Mouse (Mus musculus): ENCODE results near the gene Bricd5. TPM values are rescaled to one million over a fixed set of nuclear protein-coding genes. Genes with fewer than 3 reads are reported as not detected.
A peak's percentile ranks its signal among the peaks of the same experiment; 100 is the strongest.

The Bricd5 gene
- polyA plus RNA-seq, 1 experiment from 2014 or later: not detected

DNA sequence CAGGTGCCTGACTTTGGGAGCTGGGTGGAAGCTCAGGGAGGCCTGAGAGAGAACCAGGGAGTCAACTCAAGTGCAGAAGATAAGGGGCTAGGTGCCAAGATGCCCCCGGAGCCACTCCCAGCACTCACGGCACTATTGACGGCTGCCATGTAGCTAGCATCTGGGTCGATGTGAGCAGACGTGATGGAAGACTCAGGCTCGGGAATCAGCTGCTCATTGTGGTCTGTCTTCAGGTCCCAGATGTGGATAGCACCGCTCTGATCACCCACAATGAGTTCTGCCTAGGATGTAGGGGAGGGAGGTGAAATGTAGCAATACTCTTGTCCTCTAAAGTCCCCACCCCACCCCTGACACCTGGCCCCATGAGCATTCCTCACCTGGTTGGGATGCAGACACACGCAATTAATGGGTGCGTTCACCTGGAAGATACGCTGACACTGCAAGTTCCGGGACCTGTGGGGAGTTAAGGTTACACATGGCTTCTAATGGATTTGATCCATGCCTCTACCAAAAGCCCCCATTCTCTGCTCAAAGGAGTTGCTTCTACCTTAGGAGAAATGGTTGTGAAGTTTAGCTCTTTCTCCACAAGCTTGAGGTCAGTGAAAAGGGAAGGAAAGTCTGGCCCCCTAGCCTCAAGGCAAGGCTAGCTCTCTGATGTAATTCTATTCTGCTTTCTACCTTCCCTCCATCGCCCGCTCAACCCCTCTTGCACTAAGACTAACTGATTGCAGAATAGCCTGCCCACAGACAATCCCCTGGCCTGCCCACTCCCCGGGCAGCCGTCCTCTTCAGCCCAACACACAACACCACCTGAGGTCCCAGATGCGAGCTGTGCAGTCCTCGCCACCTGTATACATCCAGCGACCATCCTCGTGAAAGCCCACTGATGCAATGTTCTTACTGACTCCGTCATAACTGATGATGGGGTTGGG is 3.6 kb downstream of the Bricd5 start:
- Histone ChIP-seq H3K4me1 (replicated peaks) (peaks cover 49% of the 10 kb centered on the region), H3K4me2 (peak overlapping the region; percentile 80), H3K27ac (replicated peaks) (peak overlapping the region; percentile 95), H3K36me3 (replicated peaks) (peaks cover 59% of the 10 kb centered on the region), H3K9me3 (replicated peaks) (no peaks in the 10 kb centered on the region), H3K4me3 (replicated peaks) (peak overlapping the region; percentile 93), H3K27me3 (no peaks in the 10 kb centered on the region), H3K9ac (peak overlapping the region; percentile 84; the same call in 1 of the 2 replicates)
- 79% methylated on average over 20 of the region's 20 CpGs for WGBS (ENCODE audit: insufficient replicate concordance)
- ATAC-seq (ENCODE audit: insufficient read depth): no peak

DNA sequence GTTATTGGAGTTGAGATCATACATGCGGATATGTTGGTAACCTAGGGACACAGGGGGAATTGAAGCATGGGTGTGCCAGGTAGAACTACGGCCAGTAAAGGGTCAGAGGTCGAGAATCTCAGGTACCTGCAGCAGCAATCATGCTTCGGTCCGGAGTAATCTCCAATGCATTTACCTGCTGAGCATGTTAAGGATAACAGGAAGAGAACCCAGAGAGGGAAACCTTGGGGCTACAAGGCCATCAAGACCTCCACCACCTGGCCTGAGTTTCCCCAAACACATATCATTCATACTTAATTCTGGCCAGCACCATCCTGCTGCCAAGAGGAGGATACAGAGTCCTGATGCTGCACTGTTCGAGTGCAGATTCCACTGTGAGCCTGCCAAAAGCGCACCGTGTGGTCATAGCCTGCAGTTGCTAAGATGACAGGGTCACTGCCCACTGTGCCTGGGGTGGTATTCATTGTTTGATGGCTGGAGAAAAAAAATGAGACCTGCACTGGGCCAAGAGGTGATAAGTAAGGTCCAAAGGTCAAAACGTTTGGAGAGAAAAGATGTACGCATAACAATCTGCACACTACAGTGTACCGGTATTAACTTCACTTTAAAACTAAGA is 4.4 kb downstream of the Bricd5 start:
- peak overlapping the region; percentile 80 for H3K4me2 ChIP-seq
- H3K36me3 ChIP-seq (replicated peaks): peaks cover 51% of the 10 kb centered on the region
- ATAC-seq (ENCODE audit: insufficient read depth): no peak
- 45% methylated on average over 11 of the region's 11 CpGs for WGBS (ENCODE audit: insufficient replicate concordance)
- peak overlapping the region; percentile 84 for H3K9ac ChIP-seq
- no peaks in the 10 kb centered on the region for H3K27me3 ChIP-seq
- no peaks in the 10 kb centered on the region for H3K9me3 ChIP-seq (replicated peaks)
- H3K27ac ChIP-seq (replicated peaks): peak overlapping the region; percentile 95
- peak overlapping the region; percentile 93 for H3K4me3 ChIP-seq (replicated peaks)
- H3K4me1 ChIP-seq (replicated peaks): peaks cover 41% of the 10 kb centered on the region

- H3K36me3 ChIP-seq (replicated peaks): peaks cover 44% of the 10 kb centered on the region
- H3K4me1 ChIP-seq (replicated peaks): peaks cover 35% of the 10 kb centered on the region
- under 1% methylated on average over 48 of the region's 48 CpGs for WGBS (ENCODE audit: insufficient replicate concordance)
- H3K27ac ChIP-seq (replicated peaks): peak within 1 kb of the TSS; percentile 95
- peak; percentile 94 for ATAC-seq (ENCODE audit: insufficient read depth)
- H3K4me3 ChIP-seq (replicated peaks): peak within 1 kb of the TSS; percentile 93
- H3K27me3 ChIP-seq: 0 out of 2 replicates have a peak, but pooled peaks cover 3% of the 10 kb centered on the region
- H3K4me2 ChIP-seq: peak within 1 kb of the TSS; percentile 80
- H3K9ac ChIP-seq: peak within 1 kb of the TSS; percentile 84
- H3K9me3 ChIP-seq (replicated peaks): no peaks in the 10 kb centered on the region
Measured at GRCm38 (mm10) chr17:24478663-24479380, 5.1 kb downstream of the Bricd5 start, which contains the start of gene Mlst8. Mlst8 (minus strand) TSS chr17:24479078.

GRCm38 (mm10) chr17:24479431-24479830 is 5.7 kb downstream of the Bricd5 start:
- peak overlapping the region; percentile 93 for H3K4me3 ChIP-seq (replicated peaks)
- peaks cover 38% of the 10 kb centered on the region for H3K36me3 ChIP-seq (replicated peaks)
- peak overlapping the region; percentile 72; the same call in 1 of the 2 replicates for H3K27ac ChIP-seq (replicated peaks)
- ATAC-seq (ENCODE audit: insufficient read depth): no peak
- no peak overlapping the region for H3K9ac ChIP-seq
- H3K27me3 ChIP-seq: peaks cover 3% of the 10 kb centered on the region; the same call in 1 of the 2 replicates
- H3K9me3 ChIP-seq (replicated peaks): no peaks in the 10 kb centered on the region
- peak overlapping the region; percentile 80 for H3K4me2 ChIP-seq
- WGBS (ENCODE audit: insufficient replicate concordance): 15% methylated on average over 1 of the region's 1 CpGs
- peaks cover 32% of the 10 kb centered on the region for H3K4me1 ChIP-seq (replicated peaks)

DNA sequence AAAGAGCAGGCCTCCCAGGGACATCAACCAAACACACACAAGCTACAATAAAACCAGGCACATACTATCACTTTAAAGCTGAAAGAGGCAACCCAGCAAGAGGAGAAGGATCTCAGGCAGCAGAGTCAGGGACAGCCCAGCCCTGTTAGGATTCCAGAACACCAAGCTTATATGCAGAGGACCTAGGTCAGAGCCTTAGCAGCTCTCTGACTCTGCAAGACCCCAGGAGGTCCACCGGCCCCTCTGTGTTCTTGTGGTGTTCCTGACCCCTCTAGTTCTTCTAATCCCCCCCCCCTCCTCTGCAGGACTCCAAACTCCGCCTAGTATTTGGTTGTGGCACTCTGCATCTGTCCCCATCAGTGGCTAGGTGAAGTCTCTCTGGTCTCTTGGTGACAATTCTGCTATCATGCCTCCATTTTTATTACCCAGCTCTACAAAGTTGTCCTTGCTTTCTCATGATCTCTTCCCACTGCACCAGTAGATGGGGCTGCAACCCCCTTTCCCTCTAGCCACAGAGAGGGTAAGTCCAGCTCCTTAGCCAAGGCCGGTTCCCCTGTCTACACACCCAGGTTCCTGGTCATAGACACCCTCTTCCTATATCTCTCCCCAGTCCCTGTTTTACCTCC is 6.6 kb downstream of the Bricd5 start:
- Histone ChIP-seq H3K27me3 (peaks cover 12% of the 10 kb centered on the region), H3K4me2 (0 out of 2 replicates have a peak overlapping the region, but pooled peaks have one; percentile 80), H3K27ac (replicated peaks) (no peak overlapping the region; the same call in 1 of the 2 replicates), H3K4me3 (replicated peaks) (no peak overlapping the region), H3K9me3 (replicated peaks) (no peaks in the 10 kb centered on the region), H3K4me1 (replicated peaks) (peaks cover 33% of the 10 kb centered on the region), H3K36me3 (replicated peaks) (peaks cover 29% of the 10 kb centered on the region), H3K9ac (peak overlapping the region; percentile 21; the same call in 1 of the 2 replicates)
- 36% methylated on average over 3 of the region's 3 CpGs for WGBS (ENCODE audit: insufficient replicate concordance)
- no peak for ATAC-seq (ENCODE audit: insufficient read depth)

DNA sequence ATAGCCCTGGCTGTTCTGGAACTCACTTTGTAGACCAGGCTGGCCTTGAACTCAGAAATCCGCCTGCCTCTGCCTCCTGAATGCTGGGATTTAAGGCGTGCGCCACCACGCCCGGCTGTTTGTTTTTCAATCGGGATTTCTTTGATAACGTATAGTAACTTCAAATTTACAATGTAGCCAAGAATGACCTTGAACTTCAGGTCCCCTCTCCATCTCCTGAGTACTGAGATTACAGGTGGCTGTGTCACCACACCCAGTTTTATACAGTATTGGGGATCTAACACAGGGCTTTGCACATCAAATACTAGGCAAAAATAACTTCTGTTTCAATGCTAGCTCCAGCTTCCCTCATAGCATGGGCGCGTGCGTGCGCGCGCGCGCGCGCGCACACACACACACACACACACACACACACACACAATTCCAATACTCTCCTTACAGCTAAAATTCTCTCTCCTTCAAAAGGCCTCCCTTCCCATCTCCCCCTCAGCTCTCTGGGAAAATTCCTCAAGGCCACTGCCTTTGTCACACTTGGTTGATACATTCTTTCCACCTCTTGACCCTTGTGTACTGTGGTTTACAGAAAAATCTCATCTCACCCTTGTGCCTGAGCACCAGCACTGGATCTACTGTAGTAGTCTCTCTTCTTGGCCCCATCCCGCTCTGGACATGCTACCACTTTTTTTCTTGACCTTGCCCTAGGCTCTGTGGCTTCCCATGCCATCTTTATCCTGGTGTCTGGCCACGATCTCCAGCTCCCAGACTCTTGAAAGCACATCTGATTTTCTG is 7.5 kb downstream of the Bricd5 start:
- Histone ChIP-seq H3K9ac (no peak overlapping the region), H3K36me3 (replicated peaks) (peaks cover 20% of the 10 kb centered on the region), H3K9me3 (replicated peaks) (no peaks in the 10 kb centered on the region), H3K4me1 (replicated peaks) (peaks cover 35% of the 10 kb centered on the region), H3K4me3 (replicated peaks) (no peak overlapping the region), H3K27me3 (peaks cover 21% of the 10 kb centered on the region), H3K27ac (replicated peaks) (no peak overlapping the region), H3K4me2 (no peak overlapping the region)
- WGBS (ENCODE audit: insufficient replicate concordance): 85% methylated on average over 20 of the region's 20 CpGs
- ATAC-seq (ENCODE audit: insufficient read depth): no peak

GRCm38 (mm10) chr17:24483495-24483894 is 9.8 kb downstream of the Bricd5 start:
- H3K36me3 ChIP-seq (replicated peaks): no peaks in the 10 kb centered on the region
- no peak overlapping the region for H3K9ac ChIP-seq
- H3K4me1 ChIP-seq (replicated peaks): peaks cover 19% of the 10 kb centered on the region
- 65% methylated on average over 3 of the region's 3 CpGs for WGBS (ENCODE audit: insufficient replicate concordance)
- H3K4me3 ChIP-seq (replicated peaks): no peak overlapping the region
- H3K27me3 ChIP-seq: peaks cover 43% of the 10 kb centered on the region
- no peak for ATAC-seq (ENCODE audit: insufficient read depth)
- no peak overlapping the region for H3K27ac ChIP-seq (replicated peaks)
- H3K9me3 ChIP-seq (replicated peaks): no peaks in the 10 kb centered on the region
- H3K4me2 ChIP-seq: no peak overlapping the region

GRCm38 (mm10) chr17:24485090-24485860 is 11.6 kb downstream of the Bricd5 start:
- Histone ChIP-seq H3K27ac (replicated peaks) (no peak overlapping the region), H3K4me2 (no peak overlapping the region), H3K9me3 (replicated peaks) (no peaks in the 10 kb centered on the region), H3K9ac (no peak overlapping the region), H3K36me3 (replicated peaks) (no peaks in the 10 kb centered on the region), H3K4me3 (replicated peaks) (no peak overlapping the region), H3K4me1 (replicated peaks) (peaks cover 21% of the 10 kb centered on the region), H3K27me3 (peaks cover 61% of the 10 kb centered on the region)
- no peak for ATAC-seq (ENCODE audit: insufficient read depth)
- 35% methylated on average over 11 of the region's 11 CpGs for WGBS (ENCODE audit: insufficient replicate concordance)

- no peaks in the 10 kb centered on the region for H3K36me3 ChIP-seq (replicated peaks)
- H3K27ac ChIP-seq (replicated peaks): no peak within 1 kb of the TSS
- WGBS (ENCODE audit: insufficient replicate concordance): under 1% methylated on average over 45 of the region's 45 CpGs
- no peak within 1 kb of the TSS for H3K9ac ChIP-seq
- H3K4me3 ChIP-seq (replicated peaks): peak within 1 kb of the TSS; percentile 51
- H3K4me2 ChIP-seq: peak within 1 kb of the TSS; percentile 76
- peaks cover 17% of the 10 kb centered on the region for H3K4me1 ChIP-seq (replicated peaks)
- H3K27me3 ChIP-seq: peaks cover 85% of the 10 kb centered on the region
- ATAC-seq (ENCODE audit: insufficient read depth): no peak
- H3K9me3 ChIP-seq (replicated peaks): no peaks in the 10 kb centered on the region
Measured at GRCm38 (mm10) chr17:24488186-24488661, 14.5 kb downstream of the Bricd5 start, which contains the start of gene Caskin1. Caskin1 (plus strand) TSS chr17:24488601.
